ENCODE assay signal across 22 mouse cellular contexts in genomic region chr16:10548938-10549337, GRCm38 (mm10). TPM values are rescaled to one million over a fixed set of nuclear protein-coding genes. Genes with fewer than 3 reads are reported as not detected.
A peak's percentile ranks its signal among the peaks of the same experiment; 100 is the strongest.
DNase-seq lines count a peak whose midpoint lies in the region; TF ChIP-seq lines count a peak whose summit lies in the region.
"Had no signal": no experiment of that assay in that cellular context is flagged by ENCODE, and none has a peak within 500 bp of the region (broad histone marks: within the 10 kb centered on the region; RNA-seq: fewer than 3 reads in every experiment).

No protein-coding gene starts in this region.

- peaks cover 25% of the 10 kb centered on the region for H3K4me1 ChIP-seq in cerebellum, adult 2 months (ENCODE audit: control insufficient read depth, insufficient read depth, low read length)

- peak in 1 of 2 experiments; percentile 60 for DNase-seq in cerebellum, adult 2 months
- no peak for DNase-seq in cerebellum, postnatal 36 days
- no peak for DNase-seq in gastrocnemius, adult 2 months
- DNase-seq in gastrocnemius, postnatal 10 days = no peak
- DNase-seq in left cerebral cortex, adult 2 months (ENCODE audit: extremely low spot score in 1 of 2, low spot score in 2 of 2) = no peak
- DNase-seq in left cerebral cortex, postnatal 14 days (ENCODE audit: low spot score in 2 of 2) = no peak
- no peak for DNase-seq in ovary, adult 18-20 months (ENCODE audit: low spot score)
- DNase-seq: adrenal gland, adult 2 months; adrenal gland, postnatal 10 days; adrenal gland, postnatal 25 days; B cell, adult 2 months; cerebellum, adult 11-12 months; cerebellum, adult 8-10 months; cerebellum, postnatal 10 days; cerebellum, postnatal 25 days; embryo, embryonic 11 days had no signal

- no peaks in the 10 kb centered on the region for H3K27me3 ChIP-seq in cerebellum, adult 2 months (ENCODE audit: control insufficient read depth, insufficient read depth, low read length)
- H3K27me3 ChIP-seq: embryonic facial prominence, embryonic 13.5 days; embryonic facial prominence, embryonic 15.5 days; forebrain, embryonic 12.5 days; Patski had no signal

- H3K4me3 ChIP-seq in cerebellum, adult 2 months (replicated peaks; ENCODE audit: insufficient read depth, low read depth, low read length) = no peak overlapping the region
- H3K4me3 ChIP-seq in gastrocnemius, adult 2 months = no peak overlapping the region
- no peak overlapping the region for H3K4me3 ChIP-seq in left cerebral cortex, adult 2 months
- H3K4me3 ChIP-seq: embryonic facial prominence, embryonic 13.5 days; embryonic facial prominence, embryonic 15.5 days; erythroblast, embryonic 14.5 days; forebrain, embryonic 10.5 days; forebrain, embryonic 12.5 days had no signal

- no peak for TF ChIP-seq POLR2A in cerebellum, adult 2 months (IDR thresholded peaks at IDR 0.05; ENCODE audit: borderline replicate concordance, insufficient read depth, low read length)

- intact Hi-C loops in gastrocnemius, adult 2 months (cut with DNase I) = loop anchor here (10.0 kb wide), 1 partner anchor 706 kb away; the partner anchor contains the start of gene Gspt1
- intact Hi-C loops in left cerebral cortex, adult 2 months (cut with DNase I) = no loop called here
- intact Hi-C loops in left cerebral cortex, postnatal 14 days (cut with DNase I) = no loop called here

- peak overlapping the region; percentile 6; the same call in 1 of the 2 replicates for H3K27ac ChIP-seq in cerebellum, adult 2 months (ENCODE audit: insufficient read depth, low read length)
- peak overlapping the region; percentile 59 for H3K27ac ChIP-seq in gastrocnemius, adult 2 months
- H3K27ac ChIP-seq in left cerebral cortex, adult 2 months = peak overlapping the region; percentile 76
- H3K27ac ChIP-seq: embryonic facial prominence, embryonic 13.5 days; embryonic facial prominence, embryonic 15.5 days; forebrain, embryonic 10.5 days; forebrain, embryonic 12.5 days had no signal

- WGBS in cerebellum, adult 2 months = 8% methylated on average over 3 of the region's 3 CpGs

- no peak for TF ChIP-seq CTCF in cerebellum, adult 2 months (IDR thresholded peaks at IDR 0.05; ENCODE audit: borderline replicate concordance, insufficient read depth, low read depth, low read length)
- no peak for TF ChIP-seq CTCF in gastrocnemius, adult 2 months (IDR thresholded peaks at IDR 0.05)
- TF ChIP-seq CTCF in left cerebral cortex, adult 2 months (IDR thresholded peaks at IDR 0.05) = no peak

RNA-seq across cellular contexts. Expression of gene Clec16a, which starts 3.8 kb away (rescaled TPM):
- 48.7 and 51.2 TPM in 2 replicates for polyA plus RNA-seq in cerebellum, adult 2 months (2012; rRNA removed)
- total RNA-seq in gastrocnemius, adult 2 months (2021) = 10 to 100 TPM; 60.6 to 72.7 TPM
- total RNA-seq in gastrocnemius, postnatal 10 days (2021) = 10 to 100 TPM; 24.5 to 25.8 TPM
- total RNA-seq in left cerebral cortex, adult 2 months (2021) = 100 to 1,000 TPM; 105 to 106 TPM
- total RNA-seq in left cerebral cortex, postnatal 14 days (2021) = 10 to 100 TPM; 74.1 to 76.7 TPM

RNA-seq across cellular contexts. Expression of gene Dexi, which starts 6.1 kb away (rescaled TPM):
- polyA plus RNA-seq in cerebellum, adult 2 months (2012; rRNA removed) = 126 and 143 TPM in 2 replicates
- total RNA-seq in gastrocnemius, adult 2 months (2021) = 10 to 100 TPM; 43.7 to 43.9 TPM
- 10 to 100 TPM; 26.8 to 30.3 TPM for total RNA-seq in gastrocnemius, postnatal 10 days (2021)
- 10 to 100 TPM; 68.7 to 72.3 TPM for total RNA-seq in left cerebral cortex, adult 2 months (2021)
- total RNA-seq in left cerebral cortex, postnatal 14 days (2021) = 10 to 100 TPM; 43.5 to 50.3 TPM

Comparison
In these comparisons a context has a peak if more than half of its experiments do, and no peak if none do; other contexts are left out.
1. H3K27ac ChIP-seq: peak in every context shown above with its lines; median percentile 76 in left cerebral cortex, adult 2 months; 59 in gastrocnemius, adult 2 months; 6 in cerebellum, adult 2 months.